Mouse (Mus musculus) liver, embryonic 14.5 days (tissue): ENCODE data around the gene Fign. TPM values are rescaled to one million over a fixed set of nuclear protein-coding genes. Genes with fewer than 3 reads are reported as not detected.

Experiments used
- ATAC-seq: fragments of 200-750 bp; cut with Nextera tagmentation; 2 replicates; pipeline ENCODE4 v1.8.0; 2017; ENCODE audit warnings: moderate number of reproducible peaks, mild to moderate bottlenecking, moderate library complexity; ENCODE audit not compliant: insufficient read depth
- DNase-seq, 3 experiments: peaks; one replicate each; pipeline ENCODE4 v3.0.0-alpha.2; 2012 to 2013; ENCODE audit warnings: low read depth in 3 of 3, low spot score in 3 of 3
- H3K27ac ChIP-seq: fragments of 300-500 bp; sonication (generic); 2 replicates; pipeline ENCODE4 v1.5.1; 2014; ENCODE audit warnings: moderate library complexity, mild to moderate bottlenecking, control low read depth, inconsistent platforms
- H3K27me3 ChIP-seq: fragments of 300-500 bp; sonication (generic); 2 replicates; pipeline ENCODE4 v1.6.1; 2014; ENCODE audit warnings: mild to moderate bottlenecking, low read length, moderate library complexity; ENCODE audit not compliant: control insufficient read depth, insufficient read depth
- H3K36me3 ChIP-seq: fragments of 300-500 bp; sonication (generic); replicated peaks from 2 replicates; pipeline ENCODE4 v1.6.1; 2014; ENCODE audit warnings: low read depth; ENCODE audit not compliant: control insufficient read depth, insufficient read depth
- H3K4me1 ChIP-seq, 2 experiments: fragments of 200-500 bp in 1 of 2; fragments of 300-500 bp in 1 of 2; sonication (generic) in 1 of 2; replicated peaks; 2 replicates each; pipeline ENCODE4 v1.6.1; 2012 to 2014; ENCODE audit warnings: antibody characterized with exemption in 1 of 2, inconsistent platforms in 1 of 2, low read length in 1 of 2; ENCODE audit not compliant: control insufficient read depth in 2 of 2, insufficient read depth in 2 of 2
- H3K4me2 ChIP-seq: fragments of 300-500 bp; sonication (generic); 2 replicates; pipeline ENCODE4 v1.6.1; 2014; ENCODE audit warnings: low read depth, mild to moderate bottlenecking, control low read depth, moderate library complexity
- H3K4me3 ChIP-seq, 2 experiments: fragments of 200-500 bp in 1 of 2; fragments of 300-500 bp in 1 of 2; sonication (generic) in 1 of 2; 2 replicates each; pipeline ENCODE4 v1.5.1; 2012 to 2014; ENCODE audit warnings: low read depth in 2 of 2, low read length in 2 of 2, mild to moderate bottlenecking in 2 of 2, control low read depth in 1 of 2, inconsistent platforms in 1 of 2, moderate library complexity in 1 of 2; ENCODE audit not compliant: insufficient read depth in 1 of 2
- H3K9ac ChIP-seq: fragments of 300-500 bp; sonication (generic); replicated peaks from 2 replicates; pipeline ENCODE4 v1.6.1; 2014; ENCODE audit warnings: mild to moderate bottlenecking, control low read depth, moderate library complexity
- H3K9me3 ChIP-seq: fragments of 300-500 bp; sonication (generic); 2 replicates; pipeline ENCODE4 v1.6.1; 2016; ENCODE audit warnings: low read length, mixed read lengths; ENCODE audit not compliant: control insufficient read depth
- CTCF ChIP-seq: IDR thresholded peaks from 2 replicates; pipeline ENCODE4 v1.5.1; 2016; ENCODE audit warnings: antibody characterized with exemption, low read depth, control low read depth
- EP300 ChIP-seq: IDR thresholded peaks from 2 replicates; pipeline ENCODE4 v1.6.1; 2016; ENCODE audit warnings: antibody characterized with exemption, low read depth
- WGBS: fragments of 180-500 bp; shearing (Covaris S2); extraction: QIAGEN DNeasy Blood & Tissue Kit; methylation state at CpG from one replicate; pipeline ENCODE4 v1.1.7; 2014; ENCODE audit not compliant: insufficient replicate concordance; 5-methylcytosine and 5-hydroxymethylcytosine counted together
- polyA plus RNA-seq, 2 experiments: library from polyadenylated mRNA; depleted of rRNA in 1 of 2; stranded (reverse) in 1 of 2; unstranded in 1 of 2; fragments of >200 nt; fragmentation: Nextera tagmentation in 1 of 2; extraction: Ambion mirVana in 1 of 2; gene quantifications; 2 replicates each; pipeline versions ENCODE4 v1.2.1 to v1.2.3; 2012 to 2014

Gene Fign
- polyA plus RNA-seq (2012; rRNA removed) = 0.62 and 0.87 TPM in 2 replicates
- polyA plus RNA-seq (2014; fragmentation: Nextera tagmentation; extraction: Ambion mirVana) = 2.0 and 2.1 TPM in 2 replicates

DNA sequence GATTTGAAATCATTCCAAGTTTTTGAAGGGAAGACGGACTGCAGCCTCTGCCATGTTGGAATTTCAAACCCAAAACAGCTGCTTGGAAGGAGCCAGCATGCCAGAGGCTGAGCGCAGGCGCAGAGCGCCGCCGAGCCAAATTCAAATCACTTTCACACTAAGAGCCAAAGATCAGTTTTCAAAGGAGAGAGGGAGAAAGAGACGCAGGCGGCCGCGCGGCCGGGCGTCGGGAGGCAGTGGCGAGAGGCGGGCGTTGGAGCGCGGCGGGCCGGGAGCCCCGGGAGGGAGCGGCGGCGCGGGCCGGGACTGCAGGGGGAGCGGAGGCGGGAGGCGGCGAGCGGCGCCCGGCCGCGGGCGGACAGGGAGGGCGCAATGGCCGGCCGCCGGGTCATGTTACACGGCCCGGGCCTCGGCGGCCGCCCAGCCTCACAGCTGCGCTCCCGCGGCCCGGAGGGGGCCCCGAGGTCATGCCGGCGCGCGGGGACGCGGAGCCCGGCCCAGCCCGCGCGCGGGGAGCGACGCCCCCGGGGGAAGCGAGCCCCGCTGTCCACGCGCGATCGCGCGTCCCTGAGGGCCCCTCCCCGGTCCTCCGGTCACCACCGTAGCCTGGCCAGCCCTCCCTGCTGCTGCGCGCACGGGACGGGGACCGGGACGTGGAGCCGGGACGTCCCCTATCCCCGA is at the start of gene Fign:
Fign (minus strand) TSS at position 102 of the 681 bp plus-strand sequence.
- peak; percentile 78 for ATAC-seq
- DNase-seq = peak in 1 of 3 experiments; percentile 10
- Histone ChIP-seq H3K4me1 (no peaks in the 10 kb centered on the region), H3K27ac (no peak within 1 kb of the TSS), H3K4me2 (peak within 1 kb of the TSS; percentile 46), H3K4me3 (peak within 1 kb of the TSS; percentile 44 to 75), H3K9ac (no peak within 1 kb of the TSS; the same call in 1 of the 2 replicates), H3K36me3 (no peaks in the 10 kb centered on the region), H3K9me3 (no peaks in the 10 kb centered on the region), H3K27me3 (peaks cover 22% of the 10 kb centered on the region)
- under 1% methylated on average over 40 of the region's 85 CpGs for WGBS
- no peak for TF ChIP-seq CTCF
- no peak for TF ChIP-seq EP300

DNA sequence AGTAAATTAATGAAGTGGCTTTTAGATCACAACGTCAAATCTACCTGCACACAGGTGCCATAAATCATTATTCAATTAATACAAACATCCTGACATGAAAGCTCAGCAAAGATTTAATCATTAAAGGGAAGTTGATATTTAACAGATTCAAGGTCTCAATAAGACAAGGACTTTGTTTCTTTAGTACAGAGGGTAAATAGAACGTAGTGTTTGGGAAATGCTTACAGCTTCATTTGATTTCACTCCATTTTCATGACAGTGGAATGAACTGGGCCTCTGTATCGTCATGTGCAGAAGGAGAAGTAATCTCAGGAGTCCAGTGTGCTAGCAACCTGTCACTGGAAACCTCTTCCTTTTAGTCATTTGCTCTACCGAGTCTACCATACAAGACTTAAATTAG is 35.8 kb upstream of the Fign start:
- 48% methylated on average over 4 of the region's 4 CpGs for WGBS
- Histone ChIP-seq H3K27me3 (no peaks in the 10 kb centered on the region), H3K36me3 (no peaks in the 10 kb centered on the region), H3K27ac (no peak overlapping the region), H3K4me2 (no peak overlapping the region), H3K4me1 (no peaks in the 10 kb centered on the region), H3K9ac (no peak overlapping the region), H3K4me3 (no peak overlapping the region), H3K9me3 (no peaks in the 10 kb centered on the region)
- DNase-seq (no peak), ATAC-seq (no peak)
- TF ChIP-seq CTCF (no peak), EP300 (no peak)

DNA sequence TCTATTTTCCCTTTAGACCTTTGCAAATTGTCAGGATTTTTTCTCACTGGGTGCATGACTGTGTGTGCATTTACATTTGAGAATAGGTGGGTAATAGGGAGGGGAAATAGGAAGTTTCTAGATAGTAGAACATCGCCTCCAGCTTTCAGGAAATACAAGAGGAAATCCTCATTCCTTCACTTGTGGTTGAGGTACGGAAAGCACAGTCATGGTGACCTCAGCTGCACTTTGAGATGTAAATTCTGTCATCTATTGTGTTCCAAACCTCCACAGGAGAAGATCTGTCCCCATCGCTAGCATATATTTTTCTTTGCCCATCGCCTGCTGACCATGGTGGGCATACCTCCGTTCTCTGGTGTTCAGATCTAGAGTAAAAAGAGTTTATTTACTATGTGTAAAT is 22.7 kb upstream of the Fign start:
- DNase-seq = no peak
- H3K27ac ChIP-seq = no peak overlapping the region
- TF ChIP-seq CTCF (no peak), EP300 (no peak)
- H3K9me3 ChIP-seq = no peaks in the 10 kb centered on the region
- WGBS = 38% methylated on average over 5 of the region's 5 CpGs
- no peak overlapping the region for H3K4me2 ChIP-seq
- no peaks in the 10 kb centered on the region for H3K4me1 ChIP-seq
- H3K36me3 ChIP-seq = no peaks in the 10 kb centered on the region
- no peaks in the 10 kb centered on the region for H3K27me3 ChIP-seq
- no peak for ATAC-seq
- H3K4me3 ChIP-seq = no peak overlapping the region
- H3K9ac ChIP-seq = no peak overlapping the region

DNA sequence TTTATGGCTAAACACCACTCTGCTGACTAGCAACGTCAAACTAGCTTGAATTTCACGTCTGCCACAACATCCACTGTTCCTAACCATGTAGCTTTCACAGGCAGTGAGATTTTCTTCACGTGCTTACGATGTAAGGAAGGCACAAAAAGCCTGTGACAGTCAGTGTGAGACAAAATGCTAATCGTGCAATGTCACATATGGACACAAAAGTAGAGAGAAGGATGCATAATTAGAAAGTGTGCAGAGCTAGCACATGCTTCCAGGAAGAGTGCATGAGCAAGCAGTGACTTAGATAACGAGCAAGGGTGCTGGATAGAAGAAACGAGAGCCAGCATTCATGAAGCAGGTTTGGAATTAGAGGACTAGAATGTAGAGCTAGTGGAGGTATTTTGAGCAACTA is 18.8 kb upstream of the Fign start:
- no peak overlapping the region for H3K9ac ChIP-seq
- H3K9me3 ChIP-seq = no peaks in the 10 kb centered on the region
- ATAC-seq = no peak
- WGBS = 53% methylated on average over 7 of the region's 7 CpGs
- TF ChIP-seq CTCF (no peak), EP300 (no peak)
- H3K4me3 ChIP-seq = no peak overlapping the region
- H3K4me1 ChIP-seq = no peaks in the 10 kb centered on the region
- DNase-seq = no peak
- H3K27me3 ChIP-seq = no peaks in the 10 kb centered on the region
- H3K4me2 ChIP-seq = no peak overlapping the region
- no peaks in the 10 kb centered on the region for H3K36me3 ChIP-seq
- H3K27ac ChIP-seq = no peak overlapping the region

DNA sequence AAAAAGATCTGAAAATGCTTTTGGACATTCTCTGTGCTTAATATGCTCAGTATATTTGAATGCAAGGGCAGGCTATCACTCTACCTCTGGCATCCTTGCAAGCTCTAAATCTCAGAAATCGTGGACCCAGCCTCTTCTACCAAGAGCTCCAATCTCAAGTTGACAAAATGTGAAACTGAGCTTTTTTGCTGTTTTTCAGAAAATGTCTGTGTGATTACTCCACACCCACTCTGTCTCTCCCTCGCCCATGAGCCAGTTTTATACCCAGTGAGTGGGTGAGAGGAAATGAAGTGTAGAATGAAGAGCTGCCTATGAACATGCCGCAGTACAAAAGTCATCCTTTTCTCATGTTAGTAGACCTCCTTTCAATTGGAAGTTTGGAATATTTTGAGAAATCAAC is 13.3 kb upstream of the Fign start:
- TF ChIP-seq CTCF = no peak
- TF ChIP-seq EP300 = no peak
- no peaks in the 10 kb centered on the region for H3K36me3 ChIP-seq
- H3K27ac ChIP-seq = no peak overlapping the region
- ATAC-seq (no peak), DNase-seq (no peak)
- H3K4me1 ChIP-seq = no peaks in the 10 kb centered on the region
- H3K4me3 ChIP-seq = no peak overlapping the region
- H3K27me3 ChIP-seq = no peaks in the 10 kb centered on the region
- no peak overlapping the region for H3K4me2 ChIP-seq
- H3K9me3 ChIP-seq = no peaks in the 10 kb centered on the region
- H3K9ac ChIP-seq = no peak overlapping the region
- 55% methylated on average over 3 of the region's 3 CpGs for WGBS
